Mouse (Mus musculus): Measurements from ENCODE around the gene Bcl2l1. TPM values are rescaled to one million over a fixed set of nuclear protein-coding genes. Genes with fewer than 3 reads are reported as not detected.

Gene Bcl2l1
- polyA plus RNA-seq, 1 experiment from 2014 or later: 155 TPM

- no peak overlapping the region for H3K9ac ChIP-seq
- WGBS: 92% methylated on average over 3 of the region's 3 CpGs
- ATAC-seq (ENCODE audit: low FRiP score, low read depth): no peak
Measured at GRCm38 (mm10) chr2:152781031-152781711, 50.4 kb downstream of the Bcl2l1 start.

GRCm38 (mm10) chr2:152780466-152780865 lies 51.1 kb downstream of the Bcl2l1 start:
- H3K4me2 ChIP-seq: no peak overlapping the region
- H3K9me3 ChIP-seq: no peaks in the 10 kb centered on the region
- 97% methylated on average over 2 of the region's 2 CpGs for WGBS
- no peak for ATAC-seq (ENCODE audit: low FRiP score, low read depth)
- H3K27me3 ChIP-seq: no peaks in the 10 kb centered on the region
- no peak overlapping the region for H3K4me3 ChIP-seq
- 0 out of 2 replicates have a peak, but pooled peaks cover 8% of the 10 kb centered on the region for H3K36me3 ChIP-seq
- H3K4me1 ChIP-seq (replicated peaks): peaks cover 8% of the 10 kb centered on the region
- no peak overlapping the region for H3K9ac ChIP-seq
- H3K27ac ChIP-seq (replicated peaks): no peak overlapping the region

More at GRCm38 (mm10) chr2:152781031-152781711, 50.4 kb downstream of the Bcl2l1 start:
- Histone ChIP-seq H3K27ac (replicated peaks) (no peak overlapping the region), H3K4me2 (no peak overlapping the region), H3K9me3 (no peaks in the 10 kb centered on the region), H3K27me3 (no peaks in the 10 kb centered on the region), H3K4me1 (replicated peaks) (peaks cover 15% of the 10 kb centered on the region), H3K4me3 (no peak overlapping the region), H3K36me3 (0 out of 2 replicates have a peak, but pooled peaks cover 8% of the 10 kb centered on the region)

GRCm38 (mm10) chr2:152777081-152777480 lies 54.4 kb downstream of the Bcl2l1 start:
- H3K4me2 ChIP-seq: no peak overlapping the region
- ATAC-seq (ENCODE audit: low FRiP score, low read depth): no peak
- no peaks in the 10 kb centered on the region for H3K9me3 ChIP-seq
- 90% methylated on average over 3 of the region's 3 CpGs for WGBS
- 0 out of 2 replicates have a peak, but pooled peaks cover 8% of the 10 kb centered on the region for H3K36me3 ChIP-seq
- no peaks in the 10 kb centered on the region for H3K27me3 ChIP-seq
- no peak overlapping the region for H3K27ac ChIP-seq (replicated peaks)
- no peaks in the 10 kb centered on the region for H3K4me1 ChIP-seq (replicated peaks)
- no peak overlapping the region for H3K9ac ChIP-seq
- no peak overlapping the region for H3K4me3 ChIP-seq

GRCm38 (mm10) chr2:152776435-152776834 lies 55.1 kb downstream of the Bcl2l1 start:
- H3K4me2 ChIP-seq: no peak overlapping the region
- ATAC-seq (ENCODE audit: low FRiP score, low read depth): no peak; the same call in 1 of the 2 replicates
- H3K9me3 ChIP-seq: no peaks in the 10 kb centered on the region
- H3K27ac ChIP-seq (replicated peaks): no peak overlapping the region
- no peak overlapping the region for H3K4me3 ChIP-seq
- no peak overlapping the region for H3K9ac ChIP-seq
- H3K27me3 ChIP-seq: no peaks in the 10 kb centered on the region
- 0 out of 2 replicates have a peak, but pooled peaks cover 6% of the 10 kb centered on the region for H3K36me3 ChIP-seq
- H3K4me1 ChIP-seq (replicated peaks): no peaks in the 10 kb centered on the region
- 85% methylated on average over 2 of the region's 2 CpGs for WGBS

- 72% methylated on average over 3 of the region's 3 CpGs for WGBS
Measured at GRCm38 (mm10) chr2:152776019-152776418, 55.5 kb downstream of the Bcl2l1 start.

GRCm38 (mm10) chr2:152775357-152775756 lies 56.2 kb downstream of the Bcl2l1 start:
- no peak overlapping the region for H3K9ac ChIP-seq

More at GRCm38 (mm10) chr2:152776019-152776418, 55.5 kb downstream of the Bcl2l1 start:
- no peaks in the 10 kb centered on the region for H3K9me3 ChIP-seq
- no peak overlapping the region for H3K4me2 ChIP-seq
- no peak for ATAC-seq (ENCODE audit: low FRiP score, low read depth)
- no peaks in the 10 kb centered on the region for H3K4me1 ChIP-seq (replicated peaks)
- no peak overlapping the region for H3K4me3 ChIP-seq
- no peak overlapping the region for H3K9ac ChIP-seq
- no peak overlapping the region for H3K27ac ChIP-seq (replicated peaks)
- 0 out of 2 replicates have a peak, but pooled peaks cover 2% of the 10 kb centered on the region for H3K36me3 ChIP-seq
- H3K27me3 ChIP-seq: no peaks in the 10 kb centered on the region

GRCm38 (mm10) chr2:152772231-152772630 lies 59.3 kb downstream of the Bcl2l1 start:
- Histone ChIP-seq H3K27me3 (no peaks in the 10 kb centered on the region), H3K36me3 (no peaks in the 10 kb centered on the region), H3K9me3 (no peaks in the 10 kb centered on the region), H3K4me2 (no peak overlapping the region), H3K9ac (no peak overlapping the region), H3K4me3 (no peak overlapping the region), H3K4me1 (replicated peaks) (no peaks in the 10 kb centered on the region), H3K27ac (replicated peaks) (no peak overlapping the region)
- WGBS: 36% methylated on average over 1 of the region's 1 CpGs
- no peak for ATAC-seq (ENCODE audit: low FRiP score, low read depth)

More at GRCm38 (mm10) chr2:152775357-152775756, 56.2 kb downstream of the Bcl2l1 start:
- Histone ChIP-seq H3K27ac (replicated peaks) (no peak overlapping the region), H3K4me3 (no peak overlapping the region), H3K4me2 (no peak overlapping the region), H3K36me3 (no peaks in the 10 kb centered on the region), H3K4me1 (replicated peaks) (no peaks in the 10 kb centered on the region), H3K27me3 (no peaks in the 10 kb centered on the region), H3K9me3 (no peaks in the 10 kb centered on the region)
- 88% methylated on average over 4 of the region's 4 CpGs for WGBS
- ATAC-seq (ENCODE audit: low FRiP score, low read depth): no peak

- Histone ChIP-seq H3K36me3 (no peaks in the 10 kb centered on the region), H3K27ac (replicated peaks) (no peak overlapping the region), H3K4me1 (replicated peaks) (no peaks in the 10 kb centered on the region), H3K9me3 (no peaks in the 10 kb centered on the region), H3K9ac (no peak overlapping the region), H3K4me2 (no peak overlapping the region), H3K27me3 (no peaks in the 10 kb centered on the region), H3K4me3 (no peak overlapping the region)
- no peak for ATAC-seq (ENCODE audit: low FRiP score, low read depth)
- 91% methylated on average over 9 of the region's 9 CpGs for WGBS
Measured at GRCm38 (mm10) chr2:152771571-152771970, 60.0 kb downstream of the Bcl2l1 start.

- ATAC-seq (ENCODE audit: low FRiP score, low read depth): no peak
- H3K27me3 ChIP-seq: no peaks in the 10 kb centered on the region
- H3K27ac ChIP-seq (replicated peaks): no peak overlapping the region
- H3K4me1 ChIP-seq (replicated peaks): peaks cover 10% of the 10 kb centered on the region
- no peak overlapping the region for H3K4me2 ChIP-seq
- H3K9ac ChIP-seq: no peak overlapping the region
- 89% methylated on average over 7 of the region's 7 CpGs for WGBS
- H3K4me3 ChIP-seq: no peak overlapping the region
- no peaks in the 10 kb centered on the region for H3K36me3 ChIP-seq
- no peaks in the 10 kb centered on the region for H3K9me3 ChIP-seq
Measured at GRCm38 (mm10) chr2:152769677-152770076, 61.9 kb downstream of the Bcl2l1 start.

GRCm38 (mm10) chr2:152767618-152768271 lies 63.8 kb downstream of the Bcl2l1 start:
- Histone ChIP-seq H3K4me3 (no peak overlapping the region), H3K4me1 (replicated peaks) (peaks cover 13% of the 10 kb centered on the region), H3K36me3 (no peaks in the 10 kb centered on the region), H3K4me2 (no peak overlapping the region), H3K27me3 (no peaks in the 10 kb centered on the region), H3K9ac (no peak overlapping the region), H3K27ac (replicated peaks) (no peak overlapping the region), H3K9me3 (no peaks in the 10 kb centered on the region)
- 53% methylated on average over 12 of the region's 12 CpGs for WGBS
- no peak for ATAC-seq (ENCODE audit: low FRiP score, low read depth)

GRCm38 (mm10) chr2:152766387-152767123 lies 65.0 kb downstream of the Bcl2l1 start:
- WGBS: 23% methylated on average over 25 of the region's 25 CpGs
- no peaks in the 10 kb centered on the region for H3K27me3 ChIP-seq
- no peak overlapping the region for H3K4me3 ChIP-seq
- peaks cover 13% of the 10 kb centered on the region for H3K4me1 ChIP-seq (replicated peaks)
- H3K27ac ChIP-seq (replicated peaks): no peak overlapping the region
- ATAC-seq (ENCODE audit: low FRiP score, low read depth): peak; percentile 43; the same call in 1 of the 2 replicates
- H3K9ac ChIP-seq: no peak overlapping the region
- 0 out of 2 replicates have a peak overlapping the region, but pooled peaks have one; percentile 17 for H3K4me2 ChIP-seq
- H3K9me3 ChIP-seq: no peaks in the 10 kb centered on the region
- H3K36me3 ChIP-seq: no peaks in the 10 kb centered on the region
